Mouse (Mus musculus) megakaryocyte, embryonic 14.5 days (primary cell): ENCODE results near the gene Wnk2.

ENCODE experiments used
- FLI1 ChIP-seq: IDR thresholded peaks from 2 replicates; pipeline ENCODE4 v1.6.1; 2012; ENCODE audit warnings: low read length, inconsistent platforms, mixed read lengths
- GATA1 ChIP-seq: IDR thresholded peaks from 3 replicates; pipeline ENCODE4 v1.6.1; 2012; ENCODE audit warnings: mixed read lengths, low read length, inconsistent platforms, borderline replicate concordance

- no peak for TF ChIP-seq GATA1
- TF ChIP-seq FLI1 = no peak
Measured at GRCm38 (mm10) chr13:49114116-49114515, 33.7 kb downstream of the Wnk2 start.
